Mouse (Mus musculus) gastrocnemius, postnatal 4 days (tissue): ENCODE data around the gene Pitpnm3. TPM values are rescaled to one million over a fixed set of nuclear protein-coding genes. Genes with fewer than 3 reads are reported as not detected.

Experiments used
- DNase-seq, 2 experiments: peaks; one replicate each; pipeline ENCODE4 v3.0.0; 2021 to 2022; ENCODE audit warnings: low spot score in 2 of 2, mixed read lengths in 2 of 2
- total RNA-seq, 2 experiments: library from RNA; stranded (reverse); gene quantifications; 2 replicates each; pipeline ENCODE4 v1.2.3; 2021

Gene Pitpnm3
- total RNA-seq, 2 experiments from 2014 or later, result 1.4 to 1.5 TPM

DNA sequence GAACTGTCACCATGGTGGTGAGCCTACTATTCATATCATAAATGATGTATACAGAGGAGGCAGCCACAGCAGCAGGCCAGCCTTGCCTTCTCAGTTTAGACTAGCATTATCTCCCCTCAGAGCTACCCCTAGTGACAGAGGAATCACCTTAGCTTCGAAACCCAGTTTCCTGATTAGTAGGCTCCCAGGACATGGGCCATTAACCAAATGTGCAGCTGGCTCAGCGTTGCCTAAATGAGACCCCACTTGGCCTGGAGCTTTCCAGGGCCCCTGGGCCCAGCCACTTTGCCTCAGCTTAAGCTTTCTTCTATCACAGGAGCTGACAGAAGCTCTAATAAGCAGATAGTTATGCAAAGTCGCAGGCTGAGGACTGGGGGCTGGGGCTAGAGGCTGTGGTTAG lies 39.6 kb downstream of the Pitpnm3 start:
- no peak for DNase-seq

DNA sequence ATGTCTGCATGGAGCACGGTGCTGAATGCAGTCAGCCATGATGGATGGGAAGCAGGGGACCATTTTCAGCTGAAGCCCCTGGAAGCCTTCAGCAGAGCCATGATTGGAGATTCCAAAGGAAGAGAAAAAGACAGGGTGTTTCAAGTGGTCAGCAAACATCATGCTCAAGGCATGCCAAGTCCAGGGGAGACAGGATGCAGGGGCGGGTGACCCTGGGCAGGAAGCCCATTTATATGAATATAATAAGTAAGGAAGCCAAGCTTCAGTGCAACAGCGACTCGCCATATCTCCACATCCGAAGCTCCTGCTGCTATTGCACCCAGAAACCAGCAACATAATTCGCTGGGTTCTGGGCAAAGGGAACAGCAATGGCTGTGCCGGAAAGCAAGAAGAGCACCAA lies 41.1 kb downstream of the Pitpnm3 start:
- no peak for DNase-seq

DNA sequence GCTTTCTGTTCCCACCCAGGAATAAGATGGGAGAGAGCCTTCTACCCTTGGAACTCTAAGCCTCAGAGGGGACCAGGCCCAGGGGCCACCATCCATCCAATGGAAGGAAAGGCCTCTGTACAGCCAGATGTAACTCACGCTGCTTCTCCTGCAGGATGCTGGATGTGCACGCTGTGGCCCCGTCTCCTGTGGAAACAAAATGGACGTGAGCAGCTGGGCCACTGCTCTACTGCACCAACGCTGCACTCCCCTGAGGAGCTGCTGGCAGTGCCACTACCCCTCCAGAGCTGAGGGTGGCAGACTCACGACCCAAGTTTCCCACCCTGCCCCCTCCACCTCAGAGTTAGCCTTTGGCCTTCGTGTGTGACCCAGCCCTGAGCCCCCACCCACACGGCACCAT lies 43.2 kb downstream of the Pitpnm3 start:
- DNase-seq, result no peak

DNA sequence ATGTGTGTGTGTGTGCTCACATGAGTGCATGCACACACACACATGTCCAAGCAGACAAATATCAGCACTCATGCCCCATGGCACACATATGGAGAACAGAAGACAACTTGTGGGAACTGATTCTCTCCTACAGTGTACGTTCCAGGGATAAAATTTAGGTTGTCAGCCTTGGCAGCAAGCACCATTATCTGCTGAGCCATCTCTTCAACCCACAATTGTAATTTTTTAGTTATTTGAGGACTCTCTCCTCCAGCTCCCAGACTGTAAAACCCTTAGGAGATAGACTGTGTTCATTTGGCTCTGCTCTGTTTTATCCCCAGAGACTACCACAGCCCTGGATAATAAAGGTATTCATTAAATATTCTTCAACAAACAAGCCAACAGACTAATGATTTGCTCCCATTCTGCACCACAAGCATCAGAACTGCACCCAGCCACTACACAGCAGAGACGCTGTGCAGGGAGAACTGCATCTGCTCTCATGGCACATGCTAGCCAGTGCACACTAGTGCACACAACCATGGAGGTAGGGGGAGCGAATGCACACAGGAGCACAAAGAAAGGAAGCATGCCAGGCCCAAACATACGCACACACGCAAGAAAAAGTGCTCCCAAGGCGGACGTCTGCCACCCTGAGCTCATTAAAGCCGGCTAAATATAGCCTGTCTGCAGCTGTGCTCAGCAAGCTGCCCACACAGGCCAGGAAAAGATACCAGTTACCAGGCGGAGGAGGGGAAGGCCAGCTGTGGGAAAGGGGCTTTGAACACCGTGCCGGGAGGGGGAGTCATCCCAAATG lies 49.1 kb downstream of the Pitpnm3 start:
- no peak for DNase-seq

DNA sequence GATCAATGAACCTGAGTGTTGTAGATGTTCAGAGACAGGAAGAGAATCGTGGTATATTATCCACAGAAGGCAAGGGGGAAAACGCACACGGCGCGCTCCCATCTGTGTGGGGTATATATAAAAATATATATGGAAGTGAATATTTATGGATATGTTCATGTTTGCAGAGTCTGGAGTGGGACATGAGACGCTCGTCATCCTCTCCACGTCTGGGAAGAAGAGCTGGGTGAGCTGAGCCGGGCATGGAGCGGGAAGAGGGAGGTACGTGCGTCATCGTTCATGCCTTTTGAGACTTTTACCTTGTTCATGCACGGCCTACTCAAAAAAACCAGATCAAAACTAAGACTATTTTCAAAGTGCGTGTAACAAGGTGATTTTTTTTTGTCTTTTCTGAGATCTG lies 51.2 kb downstream of the Pitpnm3 start:
- no peak for DNase-seq

DNA sequence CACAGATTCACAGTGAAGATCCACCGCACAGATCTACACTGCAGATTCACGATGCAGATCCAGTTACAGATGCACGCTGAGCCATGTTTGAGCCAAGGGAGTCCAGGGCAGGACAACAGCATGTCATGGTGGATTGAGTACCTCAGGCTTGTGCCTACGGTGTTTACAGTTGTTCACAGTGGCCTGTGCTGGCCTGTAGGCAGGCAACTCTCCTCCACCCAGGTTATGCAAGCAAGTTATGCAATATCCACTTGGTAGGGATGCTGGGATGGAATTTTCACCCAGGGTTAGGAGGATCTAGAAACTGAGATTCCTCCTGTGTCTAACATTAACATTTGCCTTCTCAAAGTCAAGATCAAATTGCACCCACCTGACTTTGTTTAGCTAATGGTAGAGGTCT lies 53.0 kb downstream of the Pitpnm3 start:
- DNase-seq, result no peak

DNA sequence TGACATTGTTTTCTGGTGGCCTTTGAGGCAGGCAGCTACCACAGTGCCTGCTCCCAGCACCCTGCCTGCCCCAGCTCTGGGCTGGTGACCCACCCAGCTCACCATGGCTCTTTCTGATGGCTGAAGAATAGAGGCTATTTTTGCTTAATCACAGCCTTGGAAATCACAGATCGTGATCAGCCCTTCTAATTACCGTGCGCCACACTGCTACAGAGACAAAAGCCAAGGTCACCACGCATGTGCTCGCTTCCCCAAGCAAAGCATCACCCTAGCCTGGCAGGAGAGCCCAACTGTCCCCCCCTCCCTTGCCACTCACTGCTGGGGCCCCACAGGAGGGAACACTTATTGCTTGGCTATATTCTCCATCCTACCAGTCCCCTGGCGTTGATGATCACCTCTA lies 55.1 kb downstream of the Pitpnm3 start:
- DNase-seq, result no peak

DNA sequence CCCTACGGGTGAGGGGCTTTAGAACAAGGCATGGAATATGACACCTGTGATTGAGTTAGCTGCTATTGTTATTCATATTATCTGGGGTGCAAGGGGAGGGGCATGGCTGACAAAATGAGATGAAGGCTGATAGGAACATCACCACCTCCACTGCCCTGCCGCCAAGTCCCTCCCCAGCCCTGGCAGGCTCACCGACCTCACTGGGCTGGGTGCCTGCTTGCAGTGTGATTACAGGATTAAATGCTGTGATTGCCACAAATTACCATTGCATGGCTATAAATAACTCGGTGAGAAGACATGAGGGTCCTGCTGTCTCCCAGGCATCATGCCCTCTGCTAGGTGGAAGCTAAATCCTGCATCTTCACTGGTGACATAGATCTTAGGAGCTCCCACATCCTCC lies 56.9 kb downstream of the Pitpnm3 start:
- no peak for DNase-seq

DNA sequence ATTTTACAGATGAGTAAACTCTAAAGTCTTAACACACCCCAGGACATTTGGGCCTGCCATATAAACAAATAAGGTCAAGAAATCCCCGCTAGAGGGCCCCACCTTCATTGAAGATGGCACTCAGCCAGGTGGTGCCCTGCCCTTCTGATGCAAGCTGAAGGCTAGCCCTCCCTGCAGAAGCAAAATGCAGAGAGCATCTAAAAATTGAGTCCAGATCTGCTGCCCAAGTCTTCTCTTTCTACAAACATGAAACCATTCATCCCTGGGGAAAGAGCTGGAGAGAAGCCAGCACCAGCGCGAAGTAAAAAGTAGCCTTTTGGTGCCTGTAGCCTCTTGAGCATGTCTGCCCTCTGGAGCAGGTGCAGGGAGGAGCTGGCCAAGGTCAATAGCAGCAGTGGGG lies 57.5 kb downstream of the Pitpnm3 start:
- no peak for DNase-seq

DNA sequence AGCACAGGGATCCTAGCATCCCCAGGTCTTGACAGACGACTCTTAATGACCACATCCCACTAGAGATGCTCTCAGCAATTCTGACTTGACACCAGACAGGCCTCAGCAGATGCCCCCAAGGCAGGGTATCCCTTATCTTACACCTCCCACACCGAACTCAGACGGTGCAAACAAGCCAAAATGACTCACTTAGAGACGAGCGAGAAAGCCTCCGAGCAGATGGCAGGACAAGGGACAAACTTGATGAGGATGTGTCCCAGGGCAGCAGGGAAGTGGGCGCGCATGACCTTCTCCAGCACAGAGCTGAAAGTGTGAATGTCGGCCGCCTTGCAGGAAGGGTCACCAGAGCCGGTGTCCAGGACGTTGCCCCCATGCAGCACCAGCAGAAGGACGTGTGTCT lies 61.3 kb downstream of the Pitpnm3 start:
- DNase-seq, result no peak

DNA sequence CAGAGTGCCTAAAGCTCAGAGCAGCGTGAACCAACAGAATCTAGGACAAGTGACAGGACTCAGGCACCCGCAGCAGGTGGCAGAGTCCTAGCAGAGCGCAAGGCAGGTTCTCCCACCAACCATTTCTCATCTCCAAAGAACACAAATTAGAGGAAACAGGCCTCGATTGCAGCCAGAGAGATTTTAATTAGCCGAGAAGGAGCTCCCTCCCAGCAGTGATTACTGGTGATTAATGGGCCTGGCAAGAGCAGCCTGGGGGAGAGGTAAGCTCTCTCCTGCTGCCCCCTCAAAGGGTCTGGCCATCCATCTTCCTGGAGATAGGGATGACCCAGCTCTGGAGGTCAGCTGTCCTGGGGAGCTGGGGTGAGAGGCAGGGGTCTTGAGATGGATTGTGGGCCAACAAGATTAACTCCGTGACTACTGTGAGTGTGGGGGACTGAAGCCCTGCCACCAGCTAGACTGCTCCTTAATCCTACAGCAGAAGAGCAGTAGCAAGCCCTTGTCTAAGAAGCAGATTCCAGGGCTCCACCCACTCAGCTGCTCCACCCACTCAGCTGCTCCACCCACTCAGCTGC lies 63.2 kb downstream of the Pitpnm3 start:
- no peak for DNase-seq

DNA sequence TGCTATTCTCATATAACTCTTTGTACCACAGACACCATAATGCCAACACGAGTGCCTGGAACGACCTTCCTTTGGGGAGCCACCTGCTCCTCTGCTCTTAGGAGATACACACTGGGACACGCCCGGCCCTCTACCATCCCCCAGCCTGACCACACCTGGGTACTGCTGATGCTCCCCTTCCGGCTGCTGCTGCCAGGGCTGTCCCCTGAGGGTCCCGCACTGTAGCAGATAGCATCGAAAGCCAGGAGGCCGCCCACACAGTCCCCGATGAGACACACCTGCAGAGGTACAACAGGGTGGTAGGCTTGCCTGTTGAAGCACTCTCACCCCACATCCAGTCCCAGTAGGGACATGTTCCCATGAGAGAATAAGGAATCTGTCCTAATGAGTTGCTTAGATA lies 64.8 kb downstream of the Pitpnm3 start:
- DNase-seq, result no peak

DNA sequence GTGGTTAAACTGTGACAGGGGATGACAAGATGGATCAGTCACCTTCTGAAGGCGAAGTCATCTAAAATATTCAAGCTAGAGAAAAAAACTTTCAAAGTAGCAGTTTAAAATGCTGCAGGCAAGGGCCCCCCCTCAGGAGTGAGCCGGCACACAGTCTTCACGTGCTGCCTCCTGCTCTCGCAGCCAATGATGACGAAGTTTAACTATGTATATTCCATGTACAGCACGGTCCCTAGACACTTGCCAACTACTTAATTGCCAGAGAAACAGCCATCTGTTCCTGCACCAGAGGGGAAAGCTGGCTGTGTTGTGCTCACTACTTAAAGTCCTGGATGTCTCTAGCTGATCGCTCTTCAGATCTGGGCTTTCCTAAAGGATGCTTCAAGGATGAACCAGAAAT lies 67.6 kb downstream of the Pitpnm3 start:
- no peak for DNase-seq

DNA sequence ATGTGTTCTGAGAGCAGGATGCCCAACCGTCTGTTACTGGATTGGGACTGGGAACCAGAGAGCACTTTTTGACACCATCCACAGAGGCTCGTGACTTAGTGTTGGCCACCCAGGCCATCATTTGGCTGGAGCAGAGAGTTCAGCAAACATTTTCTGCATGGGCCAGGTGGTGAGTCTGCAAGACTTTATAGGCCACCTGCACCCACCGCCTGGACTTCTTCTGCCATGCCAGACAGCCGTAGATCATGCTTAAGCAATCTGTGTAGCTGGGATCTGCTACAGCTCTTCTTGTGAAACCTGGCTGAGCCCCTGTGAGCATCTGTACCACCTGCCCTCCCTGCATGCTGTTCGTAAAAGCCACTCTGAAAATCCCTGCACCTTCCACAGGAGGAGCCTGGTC lies 68.3 kb downstream of the Pitpnm3 start:
- no peak for DNase-seq

DNA sequence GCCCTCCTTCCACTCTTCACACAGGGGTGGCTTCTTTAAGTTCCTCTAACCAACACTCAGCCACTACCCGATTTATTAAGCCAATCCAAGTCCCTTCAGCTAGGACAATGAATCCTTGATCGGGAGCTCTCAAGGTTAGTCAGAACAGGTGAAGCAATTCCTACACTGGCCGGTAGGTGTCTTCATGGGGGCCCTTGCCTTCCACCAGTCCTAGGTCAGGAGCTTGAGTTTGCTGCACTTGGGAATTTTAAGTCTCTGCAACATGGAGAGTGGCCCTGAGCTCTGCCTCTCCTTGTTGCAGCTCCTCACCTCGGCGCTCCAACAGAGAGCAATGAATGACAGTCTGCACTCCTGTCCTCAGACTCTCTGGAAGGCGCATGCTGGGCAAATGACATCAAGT lies 69.2 kb downstream of the Pitpnm3 start:
- DNase-seq, result no peak

DNA sequence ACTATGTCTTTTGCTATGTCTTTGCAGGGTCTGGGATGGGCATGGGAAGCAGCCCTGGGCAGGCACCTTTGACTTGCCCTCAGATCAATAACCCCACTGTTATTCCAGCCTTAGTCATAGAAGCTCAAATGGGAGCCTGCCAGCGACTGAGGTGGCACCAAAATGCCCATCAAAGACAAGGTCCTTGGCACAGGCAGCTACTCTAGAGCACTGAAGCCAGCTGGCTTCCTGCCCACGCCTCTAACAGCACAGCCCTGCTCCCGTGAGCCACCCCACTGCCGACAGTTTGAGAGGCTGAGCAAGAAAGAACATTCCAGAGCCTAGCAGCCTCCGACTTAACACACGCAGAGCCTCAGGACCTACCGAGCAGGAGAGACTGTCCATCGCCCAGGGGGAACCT lies 70.5 kb downstream of the Pitpnm3 start:
- DNase-seq, result no peak

DNA sequence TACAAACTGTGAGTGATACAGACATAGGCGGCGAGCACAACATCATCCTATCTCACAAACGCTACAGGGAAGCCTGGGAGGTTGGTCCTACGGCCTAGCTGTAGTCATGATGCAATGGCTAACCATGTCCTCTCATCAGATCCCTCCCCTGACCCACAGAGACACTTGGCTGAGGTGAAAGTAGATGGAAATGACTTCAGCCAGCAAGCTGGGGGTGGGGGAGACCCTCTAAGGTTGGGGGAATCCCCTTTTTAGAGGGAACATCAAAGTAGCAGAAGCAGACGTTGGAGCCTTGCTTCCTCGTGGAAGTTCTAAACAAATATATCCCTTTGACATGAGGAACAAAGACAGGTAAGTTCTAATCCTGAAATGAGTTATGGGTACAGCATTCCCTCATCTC lies 71.2 kb downstream of the Pitpnm3 start:
- no peak for DNase-seq

DNA sequence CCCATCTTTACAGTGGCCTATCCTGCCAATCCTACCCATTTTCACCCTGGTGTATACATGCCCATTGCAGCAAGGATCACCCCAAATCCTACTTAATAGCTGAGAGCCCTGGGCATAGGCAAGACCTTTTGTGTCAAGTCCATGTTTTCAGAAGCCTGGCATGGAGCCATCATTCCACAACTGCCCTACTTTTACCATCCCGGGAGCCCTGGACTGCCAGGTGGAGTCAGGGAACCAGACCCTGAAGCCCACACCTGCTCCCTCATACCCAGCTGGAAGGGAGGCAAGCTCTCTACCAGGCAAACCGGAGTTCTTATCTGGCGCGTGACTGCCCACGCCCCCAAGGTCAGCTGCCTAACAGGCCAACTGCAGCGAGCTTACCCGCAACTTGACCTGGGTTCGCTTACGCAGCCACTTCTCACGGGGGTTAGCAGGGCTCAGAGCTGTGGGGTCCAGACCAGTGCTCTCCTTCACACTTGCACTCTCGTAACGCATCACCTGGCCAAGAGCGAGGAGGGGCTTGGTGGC lies 74.4 kb downstream of the Pitpnm3 start:
- DNase-seq, result no peak

DNA sequence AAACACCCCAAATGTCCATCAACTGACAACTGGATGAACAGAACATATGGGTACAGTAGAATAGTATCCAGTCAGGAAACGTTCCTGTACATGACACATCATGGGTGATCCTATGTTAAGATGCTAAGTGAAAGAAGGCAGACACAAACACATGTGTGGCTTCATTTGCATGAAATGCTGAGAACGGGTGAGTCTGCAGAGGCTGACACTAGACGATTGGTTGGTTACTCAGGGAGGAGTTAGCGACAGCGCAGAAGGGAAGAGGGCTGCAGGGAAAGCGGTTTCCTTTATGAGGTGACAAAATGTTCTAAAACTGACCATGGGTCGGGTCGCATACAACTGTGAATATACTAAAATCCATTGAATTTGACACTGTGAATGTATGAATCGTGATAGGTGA lies 75.2 kb downstream of the Pitpnm3 start:
- no peak for DNase-seq

DNA sequence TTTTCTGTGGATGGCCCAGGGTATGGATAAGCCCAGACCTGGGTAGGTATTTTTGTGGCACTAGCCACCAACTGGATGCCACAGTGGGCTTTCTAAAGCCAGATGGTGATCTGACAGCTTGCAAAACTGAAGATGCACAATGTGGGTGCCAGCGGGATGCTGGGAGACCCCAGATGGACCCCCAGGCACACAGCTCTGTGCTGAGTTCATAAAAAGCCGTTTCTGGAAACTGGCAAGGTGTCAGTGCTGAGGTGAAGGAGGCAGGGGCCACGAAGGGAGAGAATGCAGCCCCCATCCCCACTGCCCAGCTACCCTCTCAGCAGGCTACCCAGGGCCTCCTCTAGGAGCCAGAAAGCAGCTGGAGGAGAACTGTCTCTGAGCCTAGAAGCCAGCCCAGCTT lies 78.4 kb downstream of the Pitpnm3 start:
- DNase-seq, result no peak

DNA sequence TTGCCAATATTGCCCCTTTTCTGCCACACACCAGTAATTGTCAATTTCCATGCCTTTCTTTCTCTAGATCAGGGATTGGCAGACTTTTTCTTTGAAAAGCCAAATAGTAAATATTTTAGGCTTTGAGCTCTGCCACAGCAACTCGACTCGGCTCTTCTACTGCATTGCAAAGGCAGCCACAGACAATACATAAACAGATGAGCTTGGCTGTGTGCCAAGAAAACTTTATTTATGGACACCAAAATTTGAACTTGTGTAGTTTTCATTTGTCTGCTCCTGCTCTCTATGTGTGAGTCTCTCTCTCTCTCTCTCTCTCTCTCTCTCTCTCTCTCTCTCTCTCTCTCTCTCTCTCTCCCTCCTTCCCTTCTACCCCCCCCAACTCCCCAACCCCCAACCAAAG lies 80.4 kb downstream of the Pitpnm3 start:
- no peak for DNase-seq

DNA sequence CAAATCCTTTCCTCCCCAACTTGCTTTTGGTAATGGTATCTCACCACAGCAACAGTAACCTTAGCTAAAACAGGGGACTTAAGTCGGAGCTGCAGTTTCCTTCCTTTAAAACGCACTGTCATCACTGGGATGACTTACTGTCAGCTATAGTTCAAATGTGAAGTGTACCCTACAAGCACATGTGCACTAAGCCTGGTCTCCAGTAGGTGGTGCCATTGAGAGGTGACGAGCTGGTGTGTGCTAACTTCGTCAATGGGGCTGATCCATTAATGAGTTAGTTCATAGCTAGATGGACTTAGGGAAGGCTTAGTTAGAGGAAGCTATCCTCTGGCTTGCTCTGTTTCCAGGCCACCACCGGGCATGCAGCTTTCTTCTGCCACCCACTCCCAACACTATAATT lies 82.9 kb downstream of the Pitpnm3 start:
- DNase-seq, result peak; percentile 44 to 69

DNA sequence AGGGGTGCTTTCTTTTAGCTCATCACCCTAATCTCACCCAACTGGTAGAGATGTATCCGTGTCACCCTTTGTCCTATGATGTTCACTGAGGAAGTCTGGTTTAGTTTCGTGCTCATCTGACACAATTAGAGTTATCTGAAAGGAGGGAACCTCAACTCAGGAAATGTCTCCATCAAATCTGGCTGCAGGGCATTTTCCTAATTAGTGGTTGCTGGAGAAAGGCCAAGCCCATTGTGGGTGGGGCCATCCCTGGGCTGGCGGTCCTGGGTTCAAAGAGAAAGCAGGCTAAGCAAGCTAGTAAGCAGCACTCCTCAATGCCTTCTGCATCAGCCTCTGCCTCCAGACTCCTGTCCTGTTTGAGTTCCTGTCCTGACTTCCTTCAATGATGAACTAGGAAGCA lies 83.4 kb downstream of the Pitpnm3 start:
- no peak for DNase-seq
